Mouse (Mus musculus) olfactory bulb, adult 2 months (tissue): ENCODE results near the gene Oog4. TPM values are rescaled to one million over a fixed set of nuclear protein-coding genes. Genes with fewer than 3 reads are reported as not detected.
"Not testable (repeated sequence)": the region's sequence is repeated elsewhere in the genome, so short reads cannot be mapped to it uniquely, and the experiment has no call there.

Experiments used
- H3K27ac ChIP-seq: fragments of 200-500 bp; 2 replicates; pipeline ENCODE4 v1.5.1; 2012; ENCODE audit warnings: low read depth, low read length; ENCODE audit not compliant: insufficient read depth
- H3K4me1 ChIP-seq: fragments of 200-500 bp; 2 replicates; pipeline ENCODE4 v1.6.1; 2012; ENCODE audit warnings: low read length; ENCODE audit not compliant: control insufficient read depth, insufficient read depth
- H3K4me3 ChIP-seq: fragments of 200-500 bp; 2 replicates; pipeline ENCODE4 v1.5.1; 2012; ENCODE audit warnings: mild to moderate bottlenecking, low read depth, low read length, moderate library complexity; ENCODE audit not compliant: insufficient read depth
- CTCF ChIP-seq: fragments of 200-500 bp; IDR thresholded peaks from 2 replicates; pipeline ENCODE4 v1.5.1; 2012; ENCODE audit warnings: low read depth, mild to moderate bottlenecking, low read length, moderate library complexity; ENCODE audit not compliant: insufficient read depth
- POLR2A ChIP-seq: fragments of 200-500 bp; IDR thresholded peaks from 2 replicates; pipeline ENCODE4 v1.6.1; 2012; ENCODE audit warnings: mild to moderate bottlenecking, low read depth, low read length, moderate library complexity; ENCODE audit not compliant: insufficient read depth
- WGBS: fragments of 180-500 bp; shearing (Covaris S2); methylation state at CpG from one replicate; pipeline ENCODE4 v1.1.7; 2018; 5-methylcytosine and 5-hydroxymethylcytosine counted together
- polyA plus RNA-seq: library from polyadenylated mRNA; stranded (reverse); fragments of >200 nt; gene quantifications from 2 replicates; pipeline ENCODE4 v1.2.4, GENCODE M21; 2012; ENCODE audit warnings: low replicate concordance; ENCODE audit not compliant: missing spikeins, insufficient read depth, insufficient read length

Oog4 gene
- not detected in 2 replicates for polyA plus RNA-seq

- no peaks in the 10 kb centered on the region for H3K4me1 ChIP-seq
- no peak for TF ChIP-seq CTCF
- TF ChIP-seq POLR2A = no peak
- H3K27ac ChIP-seq = no peak within 1 kb of the TSS
- WGBS = 76% methylated on average over 3 of the region's 3 CpGs
- H3K4me3 ChIP-seq = no peak within 1 kb of the TSS
These were observed at the start of gene Oog4 for GRCm38 (mm10) chr4:143450224-143450623. Oog4 (minus strand) TSS chr4:143450324.

GRCm38 (mm10) chr4:143426770-143427169 lies 23.4 kb downstream of the Oog4 start:
- 69% methylated on average over 5 of the region's 5 CpGs for WGBS
- not testable (repeated sequence) for H3K4me1 ChIP-seq, H3K27ac ChIP-seq, H3K4me3 ChIP-seq

- TF ChIP-seq CTCF (no peak), POLR2A (no peak)
- WGBS = 100% methylated on average over 3 of the region's 3 CpGs
- no peak overlapping the region for H3K27ac ChIP-seq
- H3K4me3 ChIP-seq = no peak overlapping the region
- H3K4me1 ChIP-seq = 0 out of 2 replicates have a peak, but pooled peaks cover 4% of the 10 kb centered on the region
These were observed 36.0 kb downstream of the Oog4 start for GRCm38 (mm10) chr4:143414121-143414520.

GRCm38 (mm10) chr4:143413621-143414020 lies 36.5 kb downstream of the Oog4 start:
- H3K4me3 ChIP-seq = no peak overlapping the region
- no peak overlapping the region for H3K27ac ChIP-seq
- no peak for TF ChIP-seq POLR2A
- TF ChIP-seq CTCF = no peak
- H3K4me1 ChIP-seq = no peaks in the 10 kb centered on the region
- WGBS = 100% methylated on average over 1 of the region's 1 CpGs

GRCm38 (mm10) chr4:143412219-143413092 lies 37.7 kb downstream of the Oog4 start, which contains the start of gene Pramef8:
Pramef8 (plus strand) TSS chr4:143412426.
- Histone ChIP-seq H3K4me3 (peak within 1 kb of the TSS; percentile 70), H3K4me1 (no peaks in the 10 kb centered on the region), H3K27ac (peak within 1 kb of the TSS; percentile 43; the same call in 1 of the 2 replicates)
- peak; percentile 20; the same call in 1 of the 2 replicates for TF ChIP-seq POLR2A
- TF ChIP-seq CTCF = no peak
- WGBS = under 1% methylated on average over 50 of the region's 50 CpGs

- 62% methylated on average over 5 of the region's 5 CpGs for WGBS
- TF ChIP-seq CTCF (no peak), POLR2A (no peak)
- Histone ChIP-seq H3K4me1 (no peaks in the 10 kb centered on the region), H3K27ac (0 out of 2 replicates have a peak overlapping the region, but pooled peaks have one; percentile 25), H3K4me3 (no peak overlapping the region; the same call in 1 of the 2 replicates)
These were observed 38.4 kb downstream of the Oog4 start for GRCm38 (mm10) chr4:143411566-143412218.

- WGBS = 82% methylated on average over 26 of the region's 26 CpGs
- Histone ChIP-seq H3K27ac (no peak within 1 kb of the TSS), H3K4me3 (no peak within 1 kb of the TSS), H3K4me1 (no peaks in the 10 kb centered on the region)
- no peak for TF ChIP-seq CTCF
- TF ChIP-seq POLR2A = no peak
These were observed 55.9 kb downstream of the Oog4 start, which contains the start of gene Pramel1 for GRCm38 (mm10) chr4:143394181-143394580. Pramel1 (plus strand) TSS chr4:143394428.

- H3K4me3 ChIP-seq = peak overlapping the region; percentile 48
- TF ChIP-seq POLR2A (no peak), CTCF (no peak)
- 8% methylated on average over 42 of the region's 43 CpGs for whole genome bisulfite sequencing
- H3K27ac ChIP-seq = no peak overlapping the region
- H3K4me1 ChIP-seq = no peaks in the 10 kb centered on the region
These were observed 61.0 kb downstream of the Oog4 start for GRCm38 (mm10) chr4:143388955-143389702.

Other genes starting within 250 kb of the Oog4 start
- gene Prdm2, start 237.3 kb downstream of the Oog4 start, polyA plus RNA-seq = 212 TPM in 1 of 2 replicates, not detected in the other
- not detected in 2 replicates for gene Pdpn, start 150.8 kb downstream of the Oog4 start, polyA plus RNA-seq
- gene Lrrc38, start 100.6 kb downstream of the Oog4 start, polyA plus RNA-seq = not detected in 2 replicates
- gene Pramel1, start 55.9 kb downstream of the Oog4 start, polyA plus RNA-seq = not detected in 2 replicates
- gene Pramef8, start 37.9 kb downstream of the Oog4 start, polyA plus RNA-seq = not detected in 2 replicates
- not detected in 2 replicates for gene Gm13043, start 61.0 kb upstream of the Oog4 start, polyA plus RNA-seq
- gene Gm13040, start 85.6 kb upstream of the Oog4 start, polyA plus RNA-seq = not detected in 2 replicates
- gene BC080695, start 101.4 kb upstream of the Oog4 start, polyA plus RNA-seq = not detected in 2 replicates
- gene Gm13057, start 101.4 kb upstream of the Oog4 start, polyA plus RNA-seq = not detected in 2 replicates
- not detected in 2 replicates for gene Gm13083, start 164.7 kb upstream of the Oog4 start, polyA plus RNA-seq
- not detected in 2 replicates for gene Gm13088, start 206.9 kb upstream of the Oog4 start, polyA plus RNA-seq